Mouse (Mus musculus) hematopoietic stem cell, adult 5-6 weeks (primary cell): ENCODE measurements at regions not wholly inside any gene's neighbourhood (a gene's known extent, or its start where the extent isn't known, plus 50 kb on each side); places are given as distances from the start of the nearest gene placed in this dataset.

Experiments
- ATAC-seq, 2 experiments: fragments of 125-278 bp in 1 of 2; replicated peaks in 1 of 2; 2 replicates each; pipeline ENCODE4 v1.8.0; 2016 to 2017; ENCODE audit warnings: inconsistent platforms in 2 of 2, mild to moderate bottlenecking in 2 of 2, moderate number of reproducible peaks in 2 of 2, low read depth in 1 of 2, moderate TSS enrichment in 1 of 2; ENCODE audit not compliant: low FRiP score in 2 of 2, poor library complexity in 2 of 2, severe bottlenecking in 2 of 2, insufficient read depth in 1 of 2, low TSS enrichment in 1 of 2

- ATAC-seq: no peak
These were observed 312.3 kb downstream of the Cenpc1 start for GRCm38 (mm10) chr5:85753109-85753508.

DNA sequence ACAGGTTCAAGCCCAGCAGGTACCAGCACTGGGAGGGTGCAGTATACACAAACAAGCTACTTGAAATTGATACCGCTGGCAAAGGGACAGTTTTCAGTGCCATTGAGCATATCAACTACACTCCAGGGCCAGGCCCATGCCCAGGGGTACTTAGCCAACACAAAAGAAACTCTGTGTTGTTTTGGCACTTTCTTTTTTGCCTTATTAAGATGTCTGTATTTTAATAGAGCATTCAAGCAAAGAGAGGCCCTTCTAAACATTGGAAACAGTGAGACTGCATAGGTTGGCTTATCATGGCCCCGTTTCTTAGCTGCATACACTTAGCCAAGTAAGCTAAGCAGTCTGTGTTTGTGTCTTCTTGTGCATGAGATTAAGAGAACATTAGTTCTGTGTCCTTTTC, 313.7 kb downstream of the Cenpc1 start:
- no peak for ATAC-seq

DNA sequence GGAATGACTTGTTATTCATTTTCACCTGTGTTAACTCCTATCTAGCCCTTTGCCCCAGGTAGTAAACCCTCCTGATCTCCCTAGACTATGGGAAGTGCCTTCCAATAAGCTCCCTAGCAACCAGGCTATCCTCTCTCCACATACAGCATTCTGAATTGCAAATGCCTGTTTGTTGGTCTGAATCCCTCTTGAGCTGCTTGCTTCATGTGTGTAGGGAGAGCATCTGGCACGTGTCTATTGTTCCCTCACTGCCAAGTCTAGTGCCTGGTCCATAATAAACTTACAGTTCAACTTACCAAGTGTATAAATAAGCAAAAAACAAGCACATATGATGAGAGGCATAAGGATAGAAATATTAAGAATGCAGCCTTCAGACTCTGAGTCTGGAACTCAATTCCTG, 314.5 kb downstream of the Cenpc1 start:
- no peak for ATAC-seq

- no peak for ATAC-seq
These were observed 335.8 kb downstream of the Cenpc1 start for GRCm38 (mm10) chr5:85729613-85730012.

DNA sequence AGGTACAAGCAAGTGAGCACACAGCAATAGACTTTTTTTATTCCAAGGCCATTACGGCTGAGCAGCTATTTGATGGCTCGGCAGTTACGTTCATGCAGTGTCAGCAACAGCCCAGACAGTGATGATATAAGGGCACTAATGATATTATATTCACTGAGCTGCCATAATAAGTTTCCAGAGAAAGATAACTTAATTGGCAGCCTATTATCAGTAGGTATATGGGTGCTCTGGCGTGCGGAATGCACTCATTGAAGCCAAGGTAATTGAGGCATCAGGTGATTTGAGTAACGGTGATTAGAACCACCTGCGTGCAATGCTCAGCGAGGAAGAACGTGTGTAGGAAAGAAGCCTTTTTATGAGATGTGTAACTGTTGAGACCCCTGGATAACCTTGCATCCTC, 358.0 kb downstream of the Cenpc1 start:
- ATAC-seq: no peak

- no peak for ATAC-seq
These were observed 358.8 kb downstream of the Cenpc1 start for GRCm38 (mm10) chr5:85706598-85706997.

DNA sequence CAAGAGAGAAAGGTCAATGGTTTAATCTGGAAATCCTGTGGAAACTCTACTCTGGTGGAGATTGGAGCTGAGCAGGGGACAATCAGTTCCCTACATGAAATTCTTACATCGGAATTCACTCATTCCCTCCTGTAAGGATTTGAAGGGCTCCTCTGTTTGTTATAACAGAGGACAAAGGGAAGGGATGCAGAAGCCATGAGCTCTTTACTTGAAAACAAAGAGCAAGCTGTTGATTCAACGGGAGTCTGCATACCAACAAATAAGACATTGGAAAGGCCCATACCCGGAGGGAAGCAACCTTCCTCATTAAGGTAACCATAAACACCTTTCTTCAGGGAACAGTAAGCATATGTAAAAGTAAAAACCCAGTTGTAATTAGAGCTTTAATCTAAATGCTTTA, 359.3 kb downstream of the Cenpc1 start:
- ATAC-seq: no peak

- ATAC-seq: no peak
These were observed 387.5 kb downstream of the Cenpc1 start for GRCm38 (mm10) chr5:85677872-85678271.

DNA sequence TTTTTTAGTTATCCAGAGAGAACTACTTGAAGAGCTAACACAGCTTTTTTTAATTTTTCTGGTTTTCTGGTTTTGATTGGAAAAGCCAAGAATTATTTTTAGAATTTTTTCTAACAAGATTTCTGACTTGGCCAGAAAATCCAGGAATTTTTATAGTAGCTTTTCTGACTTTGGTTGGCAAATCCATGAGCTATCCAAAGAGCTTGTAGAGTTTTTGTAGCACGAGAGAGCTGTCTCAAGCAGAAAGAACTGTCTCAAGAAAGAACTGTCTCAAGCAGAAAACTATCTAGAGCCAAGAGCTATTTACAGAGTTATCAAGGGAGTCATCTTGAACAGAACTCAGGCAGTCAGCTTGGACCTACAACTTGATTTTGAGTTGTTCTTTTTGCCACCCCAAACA, 394.3 kb downstream of the Cenpc1 start:
- no peak for ATAC-seq

DNA sequence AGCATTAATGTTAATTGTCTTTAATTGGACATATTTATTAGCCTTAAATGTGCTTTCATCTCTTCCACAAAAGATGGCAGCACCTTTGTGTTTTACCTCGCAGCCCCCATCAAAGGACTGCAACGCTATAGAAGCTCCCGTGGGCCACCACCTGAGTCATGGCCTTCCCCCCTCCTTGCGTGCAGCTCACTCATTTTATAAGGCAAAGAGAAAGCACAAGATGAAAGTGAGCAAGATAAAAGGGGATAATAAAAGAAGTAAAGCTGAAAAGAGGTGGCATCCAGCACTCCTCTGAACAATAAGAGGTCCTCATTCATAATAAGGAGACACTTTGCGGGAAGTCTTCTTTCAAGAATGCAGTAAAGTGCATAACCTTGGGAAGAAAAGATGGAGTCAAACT, 403.9 kb downstream of the Cenpc1 start:
- ATAC-seq: no peak

- no peak for ATAC-seq
These were observed 444.3 kb downstream of the Cenpc1 start for GRCm38 (mm10) chr5:85621078-85621477.

GRCm38 (mm10) chr5:85614783-85615182, 450.6 kb downstream of the Cenpc1 start:
- ATAC-seq: no peak

DNA sequence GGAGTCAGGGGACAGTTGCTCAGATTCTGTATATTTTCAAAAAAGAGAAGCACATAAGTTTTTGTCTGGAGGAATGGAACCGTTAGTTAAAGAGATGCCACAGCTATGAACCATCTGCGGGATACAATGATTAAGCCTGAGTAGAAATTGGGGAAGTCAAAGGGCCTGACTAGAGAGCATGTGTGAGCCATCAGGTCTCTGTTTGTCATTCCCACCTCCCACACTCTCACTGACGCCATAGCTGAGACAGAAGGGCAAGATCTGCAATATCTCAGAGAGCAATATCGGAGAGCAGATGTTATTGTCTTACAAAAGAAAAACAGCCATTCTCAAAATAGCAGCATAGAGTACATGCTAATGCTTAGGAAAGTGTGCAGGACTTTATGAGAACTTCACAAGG, 452.8 kb downstream of the Cenpc1 start:
- ATAC-seq: no peak

DNA sequence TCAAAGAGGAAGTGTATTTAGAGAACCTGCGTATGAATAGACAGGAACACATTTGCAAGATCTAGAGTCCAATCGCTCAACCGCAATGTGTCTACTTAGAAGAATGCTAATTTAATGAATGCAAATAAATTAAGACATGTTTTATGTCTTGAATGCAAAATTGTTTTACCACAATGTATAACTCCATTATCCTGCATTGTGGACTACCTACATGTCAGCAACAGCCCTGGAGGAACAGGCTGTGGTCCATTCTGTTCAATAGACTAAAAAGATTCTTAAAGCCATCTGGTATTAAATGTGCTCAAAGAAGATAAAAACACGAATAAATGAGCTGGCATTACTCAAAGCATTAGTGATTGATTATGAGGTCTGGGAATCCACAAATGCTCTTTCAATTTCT, 456.3 kb downstream of the Cenpc1 start:
- no peak for ATAC-seq

GRCm38 (mm10) chr5:85598164-85598563, 467.2 kb downstream of the Cenpc1 start:
- ATAC-seq: no peak

DNA sequence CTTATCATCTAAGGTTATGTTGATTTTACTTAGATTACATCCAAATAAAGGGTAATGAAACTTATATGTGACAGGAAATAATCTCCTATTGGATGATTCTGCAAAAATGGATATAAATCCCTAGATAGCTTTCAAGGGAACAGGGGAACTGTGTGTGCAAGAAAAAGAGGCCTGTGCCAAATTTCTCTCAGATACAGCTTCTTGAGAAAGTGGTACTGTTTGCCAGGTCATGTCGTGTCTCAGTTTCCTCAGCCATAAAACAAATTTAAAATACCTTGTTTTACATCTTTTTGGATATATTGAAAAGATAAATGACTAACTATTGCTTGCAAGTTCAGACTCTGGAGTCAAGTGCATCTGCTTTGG, 470.3 kb downstream of the Cenpc1 start:
- no peak for ATAC-seq

GRCm38 (mm10) chr5:85594413-85595081, 470.8 kb downstream of the Cenpc1 start:
- ATAC-seq: no peak

- ATAC-seq: no peak
These were observed 473.1 kb downstream of the Cenpc1 start for GRCm38 (mm10) chr5:85592236-85592635.

GRCm38 (mm10) chr5:85586727-85587126, 478.7 kb downstream of the Cenpc1 start:
- 0 out of 4 replicates have a peak, but pooled peaks of 1 of the 2 experiments have one; percentile 37 for ATAC-seq

- no peak for ATAC-seq
These were observed 492.9 kb downstream of the Cenpc1 start for GRCm38 (mm10) chr5:85572531-85572930.
